Mouse (Mus musculus) left cerebral cortex, postnatal 10 days (tissue): Measurements from ENCODE around the gene Gna15. TPM values are rescaled to one million over a fixed set of nuclear protein-coding genes. Genes with fewer than 3 reads are reported as not detected.

Source experiments
- DNase-seq, 2 experiments: peaks; one replicate each; pipeline ENCODE4 v3.0.0; 2021 to 2022; ENCODE audit warnings: low spot score in 2 of 2, mixed read lengths in 1 of 2; ENCODE audit errors: extremely low spot score in 1 of 2
- intact Hi-C: fragments of 180-260 bp; cut with DNase I; formaldehyde crosslinking; loops from one replicate; pipeline ENCODE4 v1.15.1; 2025
- total RNA-seq, 2 experiments: library from RNA; stranded (reverse); gene quantifications; 2 replicates each; pipeline ENCODE4 v1.2.3; 2021

The Gna15 gene
- total RNA-seq: 1 to 10 TPM; 2.3 to 2.9 TPM

- no peak for DNase-seq
- intact Hi-C loops: no loop called here
Observed at GRCm38 (mm10) chr10:81524051-81524605, at the start of gene Gna15. Gna15 (minus strand) TSS chr10:81524225.

- intact Hi-C loops: no loop called here
- DNase-seq: peak in 1 of 2 experiments; percentile 62
Observed at GRCm38 (mm10) chr10:81572975-81573374, 49.0 kb upstream of the Gna15 start.

GRCm38 (mm10) chr10:81572133-81572671 lies 48.2 kb upstream of the Gna15 start:
- no peak for DNase-seq

GRCm38 (mm10) chr10:81571501-81571876 lies 47.5 kb upstream of the Gna15 start:
- DNase-seq: peak; percentile 98 to 100
- intact Hi-C loops: no loop called here

More at GRCm38 (mm10) chr10:81572133-81572671, 48.2 kb upstream of the Gna15 start:
- intact Hi-C loops: no loop called here

- peak; percentile 96 to 98 for DNase-seq
- intact Hi-C loops: no loop called here
Observed at GRCm38 (mm10) chr10:81570831-81571500, 46.9 kb upstream of the Gna15 start.

- intact Hi-C loops: no loop called here
- DNase-seq: no peak
Observed at GRCm38 (mm10) chr10:81570238-81570800, 46.3 kb upstream of the Gna15 start.

- intact Hi-C loops: no loop called here
- no peak for DNase-seq
Observed at GRCm38 (mm10) chr10:81569507-81570237, 45.6 kb upstream of the Gna15 start.

GRCm38 (mm10) chr10:81568381-81569191 lies 44.6 kb upstream of the Gna15 start:
- intact Hi-C loops: no loop called here
- DNase-seq: no peak

GRCm38 (mm10) chr10:81565257-81566228 lies 41.5 kb upstream of the Gna15 start:
- intact Hi-C loops: no loop called here
- no peak for DNase-seq

- intact Hi-C loops: no loop called here
Observed at GRCm38 (mm10) chr10:81564734-81565133, 40.7 kb upstream of the Gna15 start.

GRCm38 (mm10) chr10:81564216-81564615 lies 40.2 kb upstream of the Gna15 start:
- intact Hi-C loops: no loop called here
- DNase-seq: no peak

More at GRCm38 (mm10) chr10:81564734-81565133, 40.7 kb upstream of the Gna15 start:
- no peak for DNase-seq

- DNase-seq: no peak
- intact Hi-C loops: no loop called here
Observed at GRCm38 (mm10) chr10:81563481-81563880, 39.5 kb upstream of the Gna15 start.

GRCm38 (mm10) chr10:81562411-81562810 lies 38.4 kb upstream of the Gna15 start:
- DNase-seq: no peak
- intact Hi-C loops: no loop called here

- intact Hi-C loops: no loop called here
- DNase-seq: no peak
Observed at GRCm38 (mm10) chr10:81560719-81561459, 36.9 kb upstream of the Gna15 start.

GRCm38 (mm10) chr10:81559627-81560539 lies 35.9 kb upstream of the Gna15 start:
- DNase-seq: peak in 1 of 2 experiments; percentile 89
- intact Hi-C loops: loop anchor here (10.0 kb wide), 1 partner anchor 45 kb away; the partner anchor contains the start of genes BC025920 and Tle6

GRCm38 (mm10) chr10:81559163-81559626 lies 35.2 kb upstream of the Gna15 start, which contains the start of gene Aes:
Aes (plus strand) TSS chr10:81559488.
- intact Hi-C loops: loop anchor here (10.0 kb wide), 1 partner anchor 46 kb away; the partner anchor contains the start of genes BC025920 and Tle6
- peak in 1 of 2 experiments; percentile 88 for DNase-seq
